Mouse (Mus musculus) heart, adult 9 months (tissue): ENCODE measurements at regions not wholly inside any gene's neighbourhood (a gene's known extent, or its start where the extent isn't known, plus 50 kb on each side); places are given as distances from the start of the nearest gene placed in this dataset.

ENCODE experiments used
- DNase-seq, 2 experiments: peaks; one replicate each; pipeline ENCODE4 v3.0.0; 2022; ENCODE audit warnings: low spot score in 2 of 2

DNA sequence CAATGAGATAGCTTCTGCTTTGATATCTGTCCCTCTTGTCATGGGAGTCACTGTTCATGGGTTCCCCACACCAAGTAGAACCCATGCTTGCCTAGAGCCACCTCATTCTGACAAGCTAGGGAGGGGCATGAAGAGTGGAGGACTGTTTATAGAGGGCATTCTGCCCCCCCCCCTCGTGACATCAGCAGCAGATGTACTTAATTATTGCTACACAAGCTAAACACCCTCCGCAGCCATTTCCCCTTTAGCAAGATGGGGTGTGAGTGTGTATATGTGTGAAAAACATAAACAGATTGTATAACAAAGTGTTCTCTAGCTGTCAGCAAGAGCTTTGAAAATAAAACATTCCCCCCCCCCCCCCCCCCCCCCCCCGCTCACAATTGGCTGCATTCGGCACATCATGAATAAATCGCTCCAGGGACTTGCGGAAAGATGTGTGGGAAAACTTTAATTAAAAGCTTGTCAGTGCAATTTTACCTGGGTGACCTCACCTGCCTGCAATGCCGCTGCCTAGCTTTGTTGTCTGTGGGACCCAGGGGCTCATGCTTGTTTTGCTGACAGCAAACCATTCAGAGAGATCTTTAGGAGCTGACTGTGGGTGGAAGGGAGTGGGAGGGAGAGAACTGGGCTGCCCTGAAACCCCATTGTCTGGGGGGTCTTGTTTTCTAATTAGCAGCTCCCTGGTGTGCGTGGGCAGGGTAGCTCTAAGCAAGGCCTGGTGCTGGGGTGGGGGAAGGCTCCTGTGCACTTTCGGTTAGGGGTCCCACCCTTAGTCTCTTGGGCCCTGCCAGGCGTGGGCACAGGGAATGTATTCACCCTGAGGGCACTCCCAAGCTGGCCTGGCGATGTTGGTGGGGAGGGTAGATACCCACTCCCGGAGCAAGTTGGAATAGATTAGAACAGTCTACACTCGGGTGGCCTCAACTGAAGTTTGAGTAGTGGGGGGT is 63.4 kb downstream of the Irx2 start:
- DNase-seq, result no peak

GRCm38 (mm10) chr13:72707469-72707868 is 78.8 kb downstream of the Irx2 start:
- DNase-seq, result no peak

DNA sequence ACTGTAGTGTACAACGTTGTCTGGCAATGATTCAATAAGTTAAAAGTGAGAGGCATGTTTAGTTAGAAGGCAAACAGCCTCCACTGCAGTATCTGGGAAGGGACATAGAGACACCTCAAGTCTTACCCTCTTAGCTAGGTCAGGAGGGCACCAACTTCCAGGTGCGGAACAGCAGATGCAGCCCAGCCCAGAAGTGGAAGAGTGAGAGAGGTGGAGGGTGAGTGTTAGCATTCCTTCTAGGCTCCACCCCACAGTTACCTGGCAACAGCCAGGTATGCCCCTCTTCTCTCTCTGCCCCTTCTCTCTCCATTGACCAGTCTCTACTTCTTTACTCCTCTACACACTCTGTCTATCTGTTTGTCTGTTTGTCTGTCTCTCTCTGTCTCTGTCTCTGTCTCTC is 80.1 kb downstream of the Irx2 start:
- DNase-seq, result no peak

GRCm38 (mm10) chr13:72710051-72710450 is 81.4 kb downstream of the Irx2 start:
- no peak for DNase-seq

DNA sequence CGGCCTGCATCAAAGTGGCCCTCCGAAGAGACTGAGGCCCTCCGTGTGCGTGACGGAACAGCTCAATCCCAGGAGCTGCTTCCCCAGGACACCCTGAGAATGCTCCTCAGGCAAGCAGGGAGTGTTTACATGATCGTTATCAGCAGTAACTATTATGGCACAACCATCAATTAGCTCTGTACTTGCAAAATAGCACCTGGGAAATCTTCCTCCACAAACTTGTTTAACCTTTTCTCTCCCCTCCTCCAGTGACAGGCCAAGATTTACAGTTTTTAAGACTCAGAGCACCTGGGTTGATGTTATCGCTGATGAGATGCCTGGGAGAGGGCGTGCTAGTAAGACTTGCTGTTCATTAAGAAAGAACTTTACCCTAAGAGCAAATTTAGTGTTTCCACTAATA is 82.5 kb downstream of the Irx2 start:
- no peak for DNase-seq

DNA sequence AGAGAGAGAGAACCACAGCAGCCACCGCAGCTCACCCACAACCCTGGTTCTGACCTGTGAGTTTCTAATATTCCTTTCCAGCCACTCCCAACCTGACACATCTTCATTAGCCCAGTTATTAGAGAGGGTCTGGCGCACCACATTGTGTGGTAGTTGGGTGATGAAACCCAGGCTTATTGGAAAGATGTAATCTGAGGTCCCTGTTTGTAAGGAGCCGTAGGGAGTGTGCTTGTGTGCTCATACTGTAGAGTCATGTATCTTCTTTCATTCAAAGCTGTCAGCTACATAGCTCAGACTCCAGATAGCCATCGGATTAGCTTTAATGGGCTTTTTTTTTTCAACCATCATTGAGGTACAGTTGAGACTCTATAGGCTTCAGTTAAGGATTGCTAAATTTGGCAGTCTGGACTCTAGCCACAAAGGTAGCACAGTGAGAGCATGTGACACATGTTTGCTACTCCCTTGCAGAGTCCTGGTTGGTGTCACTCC is 83.3 kb downstream of the Irx2 start:
- no peak for DNase-seq

- DNase-seq, result no peak
Observed at GRCm38 (mm10) chr13:72714793-72715192, 86.2 kb downstream of the Irx2 start.

GRCm38 (mm10) chr13:72715959-72716680 is 87.5 kb downstream of the Irx2 start:
- no peak for DNase-seq

- no peak for DNase-seq
Observed at GRCm38 (mm10) chr13:72727126-72727525, 98.5 kb downstream of the Irx2 start.

DNA sequence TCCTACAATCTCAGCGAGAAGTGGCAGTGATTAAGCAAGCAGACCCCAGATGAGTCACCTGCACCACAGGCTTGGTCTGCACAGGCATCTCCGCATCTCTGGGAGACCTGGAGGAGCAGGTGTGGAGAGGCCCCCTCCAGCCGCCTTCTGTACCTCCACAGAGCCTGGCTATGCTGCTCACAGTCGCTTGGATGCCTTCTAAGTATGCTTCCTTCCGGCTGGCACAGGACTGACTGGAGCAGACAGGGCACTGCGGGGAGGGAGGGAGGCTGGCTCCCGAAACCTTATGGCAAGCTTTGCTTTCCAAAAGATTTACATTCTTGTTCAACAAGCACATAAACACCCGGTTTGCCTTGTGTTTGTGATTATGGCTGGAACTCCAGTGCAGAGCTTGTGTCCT is 107.3 kb downstream of the Irx2 start:
- DNase-seq, result no peak

- DNase-seq, result no peak
Observed at GRCm38 (mm10) chr13:72736992-72737391, 108.4 kb downstream of the Irx2 start.

DNA sequence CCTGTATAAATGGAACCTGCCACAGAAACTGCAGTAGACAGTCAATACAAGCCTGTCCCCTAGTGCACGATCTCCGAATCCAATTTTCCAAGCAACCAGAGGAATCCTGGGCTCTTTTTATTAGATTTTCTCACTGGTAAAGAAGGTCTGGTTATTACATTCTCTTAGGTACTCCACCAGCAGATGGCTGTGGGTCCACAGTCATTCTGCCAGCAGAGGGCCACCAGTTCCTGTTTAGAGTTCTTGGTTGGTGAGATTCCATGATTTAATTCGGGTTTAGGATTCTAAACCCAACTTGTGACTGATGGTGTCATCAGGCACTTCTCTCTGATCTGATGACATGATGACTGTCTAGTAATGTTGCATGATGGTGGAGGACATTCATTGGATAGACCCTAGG is 118.6 kb downstream of the Irx2 start:
- no peak for DNase-seq

- DNase-seq, result no peak
Observed at GRCm38 (mm10) chr13:72755036-72755435, 126.4 kb downstream of the Irx2 start.

DNA sequence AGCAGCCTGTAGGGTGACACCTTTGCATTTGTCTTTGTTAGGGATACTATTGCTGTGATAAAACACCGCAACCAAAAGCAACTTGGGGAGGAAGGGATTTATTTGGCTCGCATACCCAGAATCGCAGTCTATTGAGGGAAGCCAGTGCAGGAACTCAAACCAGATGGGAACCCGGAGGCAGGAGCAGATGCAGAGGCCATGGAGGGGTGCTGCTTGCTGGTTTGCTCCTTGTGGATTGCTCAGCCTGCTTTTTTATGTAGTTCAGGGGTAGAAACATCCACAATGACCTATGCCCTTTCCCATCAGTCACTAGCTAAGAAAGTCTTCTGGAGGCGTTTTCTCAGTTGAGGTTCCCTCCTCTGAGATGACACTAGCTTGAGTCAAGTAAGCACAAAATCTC is 133.9 kb downstream of the Irx2 start:
- DNase-seq, result no peak

DNA sequence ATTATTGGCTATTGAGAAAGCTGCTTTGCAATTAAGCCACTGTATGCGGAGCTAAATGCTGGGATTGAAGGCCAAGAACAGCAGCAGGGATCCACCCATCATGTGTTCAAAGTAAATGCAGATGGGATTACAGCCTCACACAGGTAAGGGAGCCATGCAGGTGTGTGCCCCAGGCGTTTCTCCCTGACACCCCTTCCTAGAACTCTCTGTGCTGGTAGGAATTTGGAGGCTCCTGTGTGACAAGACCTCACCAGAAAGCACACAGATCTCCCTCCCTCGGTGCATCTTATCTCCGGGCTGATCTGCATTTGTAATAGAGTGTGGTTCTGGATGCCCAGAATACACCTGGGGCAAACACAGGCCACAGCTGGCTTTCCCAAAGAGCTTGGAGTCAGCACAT is 134.7 kb downstream of the Irx2 start:
- no peak for DNase-seq

DNA sequence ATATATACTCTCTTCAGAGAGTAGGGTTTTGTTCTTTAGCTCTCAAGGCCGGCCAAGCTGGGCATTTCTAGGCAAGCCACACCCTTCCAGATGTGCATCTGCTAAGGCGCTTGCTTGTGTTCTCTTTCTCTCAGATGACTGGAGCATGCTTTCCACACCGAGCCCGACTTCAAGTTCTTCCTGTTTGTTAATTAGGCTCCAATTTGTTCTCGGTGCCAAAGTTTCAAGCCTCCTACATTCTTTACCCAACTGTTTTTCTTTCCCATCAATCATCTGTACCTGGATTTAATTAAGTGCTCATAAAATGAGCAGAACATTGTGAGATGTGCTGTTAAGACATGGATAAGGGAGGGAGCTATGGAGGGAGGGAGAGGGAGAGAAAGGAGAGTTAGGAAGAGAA is 138.7 kb downstream of the Irx2 start:
- no peak for DNase-seq

DNA sequence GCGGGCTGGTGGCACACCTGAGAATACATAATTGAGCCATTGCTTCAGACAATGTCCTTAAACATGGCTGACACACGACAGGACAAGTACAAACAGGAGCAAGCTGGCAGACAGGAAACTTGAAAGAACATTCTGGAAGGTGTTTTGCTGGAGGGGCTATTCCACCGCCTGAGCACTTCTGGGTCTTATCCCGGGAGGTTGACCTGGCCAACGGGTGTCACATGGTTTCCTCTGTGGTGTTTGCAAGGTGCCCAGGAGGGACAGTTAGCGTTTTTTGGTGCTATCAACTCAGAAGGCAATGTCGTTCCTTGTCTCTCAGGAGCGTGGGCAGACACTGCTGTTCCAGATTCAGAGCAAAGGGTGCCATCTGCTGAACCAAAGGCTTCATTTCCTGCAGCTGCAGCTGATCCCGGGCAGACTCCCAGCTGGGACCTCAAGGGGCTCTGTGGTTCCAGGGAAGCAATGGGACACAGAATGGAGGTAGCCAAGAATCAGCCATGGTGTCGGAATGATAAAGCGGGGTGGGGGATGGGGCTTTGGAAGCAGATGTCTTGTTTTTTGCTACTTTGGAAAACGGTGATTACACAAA is 140.5 kb downstream of the Irx2 start:
- DNase-seq, result no peak

- DNase-seq, result no peak
Observed at GRCm38 (mm10) chr13:72783026-72783726, 154.6 kb downstream of the Irx2 start.

DNA sequence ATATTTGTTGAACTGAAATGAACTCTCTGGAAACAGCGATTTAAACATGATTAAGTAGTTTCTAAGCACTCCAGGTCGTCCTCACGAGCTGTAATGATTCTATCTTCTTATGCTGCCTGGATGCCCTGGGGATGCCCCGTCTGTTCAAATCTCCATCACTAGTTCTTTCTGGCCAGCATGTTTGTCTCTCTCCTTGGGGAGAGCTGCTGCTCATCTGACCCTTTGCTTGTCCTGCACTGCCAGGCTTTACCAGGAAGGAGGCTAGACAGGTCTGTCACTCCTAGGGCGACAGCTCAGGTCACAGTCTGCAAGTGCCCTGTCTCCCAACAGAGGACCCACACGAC is 155.1 kb downstream of the Irx2 start:
- no peak for DNase-seq

DNA sequence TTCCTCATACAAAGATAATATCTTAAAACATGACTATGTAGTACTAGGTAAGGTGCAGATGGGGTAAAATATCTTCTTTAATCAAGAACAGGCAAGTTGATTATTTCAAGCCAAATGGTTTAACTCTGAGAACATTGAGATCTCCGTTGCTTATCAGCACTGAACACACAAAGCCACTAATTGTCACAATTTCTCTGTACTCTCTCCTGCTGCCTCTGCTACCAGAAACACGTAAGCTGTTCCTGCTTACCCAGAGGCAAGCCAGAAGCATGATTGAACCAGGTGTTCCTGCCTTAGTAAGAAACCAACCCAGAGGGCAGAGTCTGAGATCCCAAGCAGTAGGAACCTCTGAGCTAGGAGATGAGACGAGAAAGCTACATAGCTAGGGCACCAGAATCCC is 164.1 kb downstream of the Irx2 start:
- no peak for DNase-seq

DNA sequence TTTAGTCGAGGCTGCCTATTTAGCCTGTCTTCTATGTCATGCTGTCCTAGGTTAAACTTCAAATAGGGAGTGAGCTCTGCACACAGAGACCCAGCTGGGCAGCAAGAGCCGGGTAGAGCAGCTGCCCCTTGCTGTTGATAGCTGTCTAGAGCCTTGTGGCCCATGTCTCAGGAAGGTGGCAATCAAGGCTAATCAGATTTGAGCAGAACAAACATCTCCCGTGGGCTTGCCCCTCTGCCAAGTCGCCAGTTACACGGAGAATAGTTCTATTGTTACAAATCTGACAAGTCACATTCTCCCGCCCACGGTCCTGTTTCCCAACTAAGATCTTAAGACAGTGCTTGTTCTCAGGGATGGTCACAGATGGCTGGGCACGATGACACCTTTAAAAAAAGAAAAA is 171.4 kb downstream of the Irx2 start:
- no peak for DNase-seq

DNA sequence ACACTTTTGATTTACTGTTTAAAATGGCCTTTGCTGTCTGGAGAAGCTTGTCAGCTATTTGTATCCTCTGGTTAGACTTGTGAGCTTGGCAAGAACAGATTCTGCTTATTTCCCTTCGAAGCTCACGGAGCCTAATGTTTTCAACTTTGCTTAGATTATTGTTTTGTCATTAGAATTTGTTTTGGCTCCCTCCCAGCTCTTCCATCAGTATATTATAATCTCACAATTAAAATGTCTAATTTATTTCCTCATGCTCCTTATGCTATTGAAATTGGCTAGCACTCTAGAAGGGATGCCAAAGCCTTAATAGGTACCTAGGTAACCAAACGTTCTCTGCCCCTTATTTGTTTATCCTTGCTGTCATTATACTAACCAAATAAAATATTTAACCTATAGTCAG is 171.9 kb downstream of the Irx2 start:
- no peak for DNase-seq
